Mouse (Mus musculus): ENCODE measurements around the gene Krt13. TPM values are rescaled to one million over a fixed set of nuclear protein-coding genes. Genes with fewer than 3 reads are reported as not detected.

Krt13 gene
- polyA plus RNA-seq, 1 experiment, result 0.37 TPM

DNA sequence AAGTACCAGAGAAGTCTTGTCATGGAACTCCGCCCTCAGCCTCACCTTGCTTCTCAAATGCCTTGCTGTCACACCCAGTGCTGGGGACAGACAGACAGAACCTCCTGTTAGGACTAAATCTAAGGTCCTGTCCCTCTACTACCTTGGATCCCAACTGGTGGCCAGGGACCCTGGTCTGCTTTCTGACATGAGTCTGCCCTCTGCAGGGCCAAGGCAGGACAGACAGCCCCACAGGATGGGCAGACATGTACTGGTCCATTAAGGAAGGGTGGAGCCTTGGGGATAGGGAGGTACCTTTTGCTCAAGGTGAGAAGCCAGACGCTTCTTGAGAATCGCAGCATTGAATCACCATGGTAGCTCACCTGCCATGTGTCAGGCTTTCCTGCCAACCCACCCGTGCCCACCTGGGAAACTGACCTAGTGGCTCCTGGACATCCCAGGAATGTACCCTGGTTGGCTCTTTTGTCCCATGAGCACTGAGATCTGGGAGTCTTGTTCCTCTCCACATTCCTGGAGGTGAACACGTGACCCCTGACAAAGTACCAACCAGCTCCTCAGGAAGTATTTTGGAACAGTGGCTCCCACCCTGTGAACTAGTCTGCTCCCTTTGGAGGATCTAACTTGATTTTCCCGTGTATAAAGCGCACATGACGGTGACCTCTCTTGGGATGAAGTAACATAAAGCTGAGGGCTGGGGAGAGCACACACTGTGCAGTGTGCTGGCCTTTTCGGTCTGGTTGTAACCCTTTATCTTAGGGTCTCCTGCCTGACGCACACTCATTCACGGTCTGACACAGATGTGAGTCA, 8.2 kb downstream of the Krt13 start:
- DNase-seq (ENCODE audit: low spot score), result no peak

DNA sequence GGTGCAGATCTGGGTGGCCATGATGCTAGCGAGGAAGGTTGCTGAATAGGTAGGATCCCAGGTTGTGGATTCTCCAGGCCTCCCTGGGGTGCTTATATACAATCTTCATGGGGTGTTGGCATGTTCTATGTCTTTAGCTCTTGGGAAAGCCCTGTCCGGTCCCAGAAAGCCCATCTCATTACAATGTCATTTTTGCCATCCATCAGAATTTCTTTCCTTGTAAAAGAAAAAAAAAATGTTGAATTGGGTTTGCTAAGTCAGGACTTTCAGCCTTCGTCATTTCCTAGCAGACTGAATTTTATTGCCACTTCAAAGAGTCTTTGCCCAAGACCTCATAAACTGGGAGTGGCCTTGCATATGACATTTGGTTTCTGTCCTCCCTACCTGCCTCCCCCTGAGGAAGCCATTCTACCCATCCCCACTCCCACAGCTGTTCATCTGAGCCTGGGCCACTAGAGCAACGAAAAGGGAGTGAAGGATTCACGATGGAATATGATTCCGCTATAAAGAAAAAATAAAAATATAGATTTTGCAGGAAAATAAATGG, 15.7 kb downstream of the Krt13 start, which contains the start of gene Krt36:
Krt36 (minus strand) TSS at position 51 of the 547 bp plus-strand sequence.
- DNase-seq (ENCODE audit: low spot score), result no peak

GRCm38 (mm10) chr11:100102693-100103429, 18.5 kb downstream of the Krt13 start:
- no peak for DNase-seq (ENCODE audit: low spot score)

- no peak for DNase-seq (ENCODE audit: low spot score)
Observed at GRCm38 (mm10) chr11:100100391-100100790, 21.0 kb downstream of the Krt13 start.

GRCm38 (mm10) chr11:100097819-100098218, 23.5 kb downstream of the Krt13 start:
- no peak for DNase-seq (ENCODE audit: low spot score)

DNA sequence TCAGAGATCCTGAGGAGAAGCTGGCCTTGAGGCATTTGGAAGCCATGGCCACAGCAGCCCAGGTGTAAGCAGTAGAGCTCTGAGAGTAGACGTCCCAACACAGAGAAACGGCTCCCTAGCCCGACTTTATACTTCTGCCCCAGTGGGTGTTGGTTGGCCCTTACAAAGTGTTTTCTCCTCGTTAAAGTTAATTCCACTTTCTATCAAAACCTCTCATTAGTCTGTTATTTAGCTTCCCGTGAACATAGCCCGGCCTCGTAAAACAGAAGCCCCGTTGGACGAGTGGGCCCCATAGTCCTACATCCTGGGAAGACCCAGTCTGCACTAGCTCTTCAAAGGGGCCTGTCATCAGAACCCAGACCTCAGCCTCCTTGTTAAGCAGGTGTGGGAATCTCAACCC, 25.2 kb downstream of the Krt13 start, which contains the start of gene Krt35:
Krt35 (minus strand) TSS at position 101 of the 400 bp plus-strand sequence.
- no peak for DNase-seq (ENCODE audit: low spot score)

- DNase-seq (ENCODE audit: low spot score), result no peak
Observed at GRCm38 (mm10) chr11:100088378-100089025, 32.9 kb downstream of the Krt13 start.

DNA sequence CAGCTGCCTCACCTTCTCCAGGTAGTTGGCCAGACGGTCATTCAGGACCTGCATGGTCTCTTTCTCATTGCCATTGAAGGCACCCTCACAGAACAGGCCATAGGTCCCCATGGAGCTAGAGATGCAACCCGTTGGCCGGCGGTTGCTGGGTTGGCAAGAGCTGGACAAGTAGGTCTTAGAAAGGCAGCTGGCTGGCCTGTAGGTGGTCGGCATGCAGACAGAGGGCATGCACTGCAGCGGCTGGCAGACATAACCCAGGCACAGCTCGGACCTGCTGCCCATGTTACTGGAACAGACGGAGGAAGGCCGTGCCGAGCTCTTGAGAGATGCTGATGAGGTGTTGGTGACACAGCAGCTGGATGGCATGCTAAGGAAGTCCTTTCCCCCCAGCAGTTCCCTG, 33.5 kb downstream of the Krt13 start, which contains the start of gene Krt32:
Krt32 (minus strand) TSS at position 366 of the 400 bp plus-strand sequence.
- no peak for DNase-seq (ENCODE audit: low spot score)

DNA sequence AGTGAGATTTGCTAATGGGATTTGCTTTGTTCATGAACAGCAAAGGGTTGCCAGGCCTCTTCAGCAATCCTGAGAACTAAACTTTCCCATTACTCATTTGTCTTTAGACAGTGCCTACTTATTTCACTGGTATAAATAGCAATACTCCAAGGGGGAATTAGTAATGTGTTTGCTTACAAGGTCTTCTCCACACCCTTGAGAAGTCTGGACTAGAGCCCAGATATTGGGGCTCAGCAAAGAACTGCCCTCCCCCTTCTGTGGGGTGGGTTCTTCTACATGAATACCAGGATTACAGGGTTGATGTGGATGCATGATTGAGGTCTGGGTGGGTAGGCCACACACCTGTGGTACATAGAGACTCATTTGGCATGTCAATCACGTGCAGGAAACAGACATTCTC, 47.5 kb downstream of the Krt13 start:
- DNase-seq (ENCODE audit: low spot score), result no peak

Other genes starting within 250 kb of the Krt13 start
- not detected in 2 replicates for gene Krtap9-1, start 248.2 kb downstream of the Krt13 start, polyA plus RNA-seq (2012; rRNA removed)
- gene Gm11567, start 242.4 kb downstream of the Krt13 start, polyA plus RNA-seq (2012; rRNA removed), result not detected in 2 replicates
- not detected in 2 replicates for gene Krtap31-1, start 213.6 kb downstream of the Krt13 start, polyA plus RNA-seq (2012; rRNA removed)
- gene Gm11565, start 206.8 kb downstream of the Krt13 start, polyA plus RNA-seq (2012; rRNA removed), result not detected in 2 replicates
- not detected in 2 replicates for gene Krtap31-2, start 185.3 kb downstream of the Krt13 start, polyA plus RNA-seq (2012; rRNA removed)
- gene Krtap9-5, start 173.1 kb downstream of the Krt13 start, polyA plus RNA-seq (2012; rRNA removed), result not detected in 2 replicates
- gene Krtap29-1, start 142.5 kb downstream of the Krt13 start, polyA plus RNA-seq (2012; rRNA removed), result not detected in 2 replicates
- gene Krtap16-1, start 135.0 kb downstream of the Krt13 start, polyA plus RNA-seq (2012; rRNA removed), result not detected in 2 replicates
- gene Krtap17-1, start 127.6 kb downstream of the Krt13 start, polyA plus RNA-seq (2012; rRNA removed), result not detected in 2 replicates
- 0.04 and 0.11 TPM in 2 replicates for gene Krt33a, start 105.4 kb downstream of the Krt13 start, polyA plus RNA-seq (2012; rRNA removed)
- gene Krt33b, start 91.7 kb downstream of the Krt13 start, polyA plus RNA-seq (2012; rRNA removed), result not detected in 2 replicates
- not detected in 2 replicates for gene Krt34, start 80.0 kb downstream of the Krt13 start, polyA plus RNA-seq (2012; rRNA removed)
- gene Krt31, start 71.0 kb downstream of the Krt13 start, polyA plus RNA-seq (2012; rRNA removed), result not detected in 2 replicates
- gene Krt32, start 33.3 kb downstream of the Krt13 start, polyA plus RNA-seq (2012; rRNA removed), result not detected in 2 replicates
- 0.04 and 0.06 TPM in 2 replicates for gene Krt35, start 25.3 kb downstream of the Krt13 start, polyA plus RNA-seq (2012; rRNA removed)
- gene Krt36, start 15.9 kb downstream of the Krt13 start, polyA plus RNA-seq (2012; rRNA removed), result 0.22 and 0.33 TPM in 2 replicates
- gene Krt15, start 14.4 kb upstream of the Krt13 start, polyA plus RNA-seq (2012; rRNA removed), result 622 and 677 TPM in 2 replicates
- 814 and 933 TPM in 2 replicates for gene Krt19, start 27.1 kb upstream of the Krt13 start, polyA plus RNA-seq (2012; rRNA removed)
- not detected in 2 replicates for gene Krt9, start 71.7 kb upstream of the Krt13 start, polyA plus RNA-seq (2012; rRNA removed)
- 0.91 and 1.7 TPM in 2 replicates for gene Krt14, start 86.0 kb upstream of the Krt13 start, polyA plus RNA-seq (2012; rRNA removed)
- not detected in 2 replicates for gene Krt16, start 127.3 kb upstream of the Krt13 start, polyA plus RNA-seq (2012; rRNA removed)
- gene Krt17, start 139.5 kb upstream of the Krt13 start, polyA plus RNA-seq (2012; rRNA removed), result 0.44 and 0.61 TPM in 2 replicates
- gene Krt42, start 148.3 kb upstream of the Krt13 start, polyA plus RNA-seq (2012; rRNA removed), result not detected in 2 replicates
- gene Eif1, start 198.3 kb upstream of the Krt13 start, polyA plus RNA-seq (2012; rRNA removed), result 510 and 627 TPM in 2 replicates
- gene Gast, start 212.8 kb upstream of the Krt13 start, polyA plus RNA-seq (2012; rRNA removed), result not detected in 2 replicates
- gene Hap1, start 234.6 kb upstream of the Krt13 start, polyA plus RNA-seq (2012; rRNA removed), result 3.6 and 4.3 TPM in 2 replicates